Mouse (Mus musculus) 416B (cell line): Measurements from ENCODE around the gene Ifnk.
A peak's percentile ranks its signal among the peaks of the same experiment; 100 is the strongest.

Source experiments
- DNase-seq: peaks from one replicate; pipeline ENCODE4 v3.0.0; 2011; ENCODE audit warnings: low read depth

The Ifnk gene

GRCm38 (mm10) chr4:35140317-35140716 is 11.5 kb upstream of the Ifnk start:
- DNase-seq = peak; percentile 3

GRCm38 (mm10) chr4:35143472-35144102 is 8.3 kb upstream of the Ifnk start:
- DNase-seq = no peak

- no peak for DNase-seq
Observed at GRCm38 (mm10) chr4:35145726-35146125, 6.1 kb upstream of the Ifnk start.

- DNase-seq = no peak
Observed at GRCm38 (mm10) chr4:35146597-35146996, 5.3 kb upstream of the Ifnk start.

GRCm38 (mm10) chr4:35148326-35148725 is 3.5 kb upstream of the Ifnk start:
- no peak for DNase-seq

GRCm38 (mm10) chr4:35150706-35151105 is 1.1 kb upstream of the Ifnk start:
- no peak for DNase-seq

GRCm38 (mm10) chr4:35154051-35154450 is 2.2 kb downstream of the Ifnk start:
- DNase-seq = no peak

- no peak for DNase-seq
Observed at GRCm38 (mm10) chr4:35155132-35155922, 3.5 kb downstream of the Ifnk start.

- DNase-seq = no peak
Observed at GRCm38 (mm10) chr4:35156149-35156611, 4.3 kb downstream of the Ifnk start.

- no peak for DNase-seq
Observed at GRCm38 (mm10) chr4:35156751-35157611, 5.1 kb downstream of the Ifnk start, which contains the start of gene Mob3b. Gene Mob3b, minus strand, starts transcription at chr4:35157484.

GRCm38 (mm10) chr4:35157815-35158214 is 6.0 kb downstream of the Ifnk start:
- DNase-seq = no peak

GRCm38 (mm10) chr4:35165275-35165674 is 13.4 kb downstream of the Ifnk start:
- DNase-seq = no peak

- no peak for DNase-seq
Observed at GRCm38 (mm10) chr4:35165947-35166346, 14.1 kb downstream of the Ifnk start.

GRCm38 (mm10) chr4:35167855-35168254 is 16.0 kb downstream of the Ifnk start:
- DNase-seq = no peak

- DNase-seq = no peak
Observed at GRCm38 (mm10) chr4:35169571-35170125, 17.8 kb downstream of the Ifnk start.

- no peak for DNase-seq
Observed at GRCm38 (mm10) chr4:35172471-35172870, 20.6 kb downstream of the Ifnk start.

- no peak for DNase-seq
Observed at GRCm38 (mm10) chr4:35173551-35173950, 21.7 kb downstream of the Ifnk start.

- no peak for DNase-seq
Observed at GRCm38 (mm10) chr4:35175566-35175965, 23.7 kb downstream of the Ifnk start.

- DNase-seq = no peak
Observed at GRCm38 (mm10) chr4:35177926-35178645, 26.2 kb downstream of the Ifnk start.

GRCm38 (mm10) chr4:35187617-35188326 is 35.9 kb downstream of the Ifnk start:
- DNase-seq = peak; percentile 20

- no peak for DNase-seq
Observed at GRCm38 (mm10) chr4:35189794-35190193, 37.9 kb downstream of the Ifnk start.
